Mouse (Mus musculus) kidney, adult 2 months (tissue): ENCODE data around the gene Stam2. TPM values are rescaled to one million over a fixed set of nuclear protein-coding genes. Genes with fewer than 3 reads are reported as not detected.

Experiments used
- DNase-seq: peaks from one replicate; pipeline ENCODE4 v3.0.0; 2021
- H3K27ac ChIP-seq: fragments of 200-500 bp; 2 replicates; pipeline ENCODE4 v1.5.1; 2012; ENCODE audit warnings: low read depth, low read length, control low read depth, inconsistent platforms; ENCODE audit not compliant: insufficient read depth
- H3K27me3 ChIP-seq: fragments of 200-500 bp; replicated peaks from 2 replicates; pipeline ENCODE4 v1.6.1; 2012; ENCODE audit warnings: mild to moderate bottlenecking, moderate library complexity, low read length, inconsistent platforms; ENCODE audit not compliant: control insufficient read depth, insufficient read depth
- H3K36me3 ChIP-seq: fragments of 200-500 bp; 2 replicates; pipeline ENCODE4 v1.6.1; 2012; ENCODE audit warnings: mild to moderate bottlenecking, moderate library complexity, low read length, inconsistent platforms; ENCODE audit not compliant: control insufficient read depth, insufficient read depth
- H3K4me1 ChIP-seq: fragments of 200-500 bp; 2 replicates; pipeline ENCODE4 v1.6.1; 2011; ENCODE audit warnings: low read length; ENCODE audit not compliant: control insufficient read depth, insufficient read depth
- H3K4me3 ChIP-seq: fragments of 200-500 bp; 2 replicates; pipeline ENCODE4 v1.5.1; 2011; ENCODE audit warnings: mild to moderate bottlenecking, low read depth, low read length, control low read depth; ENCODE audit not compliant: insufficient read depth
- CTCF ChIP-seq: fragments of 200-500 bp; conservative IDR thresholded peaks from 2 replicates; pipeline ENCODE4 v1.5.1; 2011; ENCODE audit warnings: low read depth, mild to moderate bottlenecking, control low read depth, low read length, moderate library complexity, mixed read lengths; ENCODE audit not compliant: insufficient read depth, insufficient read length
- POLR2A ChIP-seq: fragments of 200-500 bp; IDR thresholded peaks from one replicate; pipeline ENCODE4 v1.6.1; 2011; ENCODE audit warnings: low read depth, low read length, control low read depth
- WGBS: fragments of 180-500 bp; shearing (Covaris S2); methylation state at CpG from one replicate; pipeline ENCODE4 v1.1.7; 2018; 5-methylcytosine and 5-hydroxymethylcytosine counted together
- polyA plus RNA-seq: library from polyadenylated mRNA; depleted of rRNA; stranded (reverse); fragments of >200 nt; gene quantifications from 2 replicates; pipeline ENCODE4 v1.2.3, GENCODE M21; 2012

Stam2 gene
- polyA plus RNA-seq, 1 experiment = 8.6 TPM

- TF ChIP-seq POLR2A (no peak), CTCF (no peak)
Observed at GRCm38 (mm10) chr2:52720231-52721025, 21.7 kb downstream of the Stam2 start.

GRCm38 (mm10) chr2:52717076-52717475 is 25.0 kb downstream of the Stam2 start:
- TF ChIP-seq CTCF (no peak), POLR2A (no peak)
- 84% methylated on average over 5 of the region's 5 CpGs for WGBS
- Histone ChIP-seq H3K4me3 (no peak overlapping the region), H3K36me3 (peaks cover 5% of the 10 kb centered on the region), H3K4me1 (no peaks in the 10 kb centered on the region), H3K27ac (no peak overlapping the region), H3K27me3 (no peaks in the 10 kb centered on the region)
- no peak for DNase-seq

More at GRCm38 (mm10) chr2:52720231-52721025, 21.7 kb downstream of the Stam2 start:
- Histone ChIP-seq H3K27ac (no peak overlapping the region), H3K4me3 (no peak overlapping the region), H3K27me3 (no peaks in the 10 kb centered on the region), H3K4me1 (no peaks in the 10 kb centered on the region; the same call in 1 of the 2 replicates), H3K36me3 (peaks cover 2% of the 10 kb centered on the region; the same call in 1 of the 2 replicates)
- no peak for DNase-seq
- 62% methylated on average over 13 of the region's 13 CpGs for WGBS

- WGBS = 93% methylated on average over 6 of the region's 6 CpGs
- DNase-seq = no peak
- no peaks in the 10 kb centered on the region for H3K4me1 ChIP-seq
Observed at GRCm38 (mm10) chr2:52715538-52715937, 26.5 kb downstream of the Stam2 start.

GRCm38 (mm10) chr2:52714111-52714510 is 28.0 kb downstream of the Stam2 start:
- WGBS = 79% methylated on average over 4 of the region's 4 CpGs
- no peak for TF ChIP-seq POLR2A
- Histone ChIP-seq H3K36me3 (peaks cover 5% of the 10 kb centered on the region), H3K4me3 (no peak overlapping the region), H3K4me1 (no peaks in the 10 kb centered on the region), H3K27me3 (no peaks in the 10 kb centered on the region), H3K27ac (no peak overlapping the region)
- DNase-seq = peak; percentile 63

More at GRCm38 (mm10) chr2:52715538-52715937, 26.5 kb downstream of the Stam2 start:
- H3K36me3 ChIP-seq = peaks cover 5% of the 10 kb centered on the region
- H3K27ac ChIP-seq = no peak overlapping the region
- H3K4me3 ChIP-seq = no peak overlapping the region
- H3K27me3 ChIP-seq = no peaks in the 10 kb centered on the region
- TF ChIP-seq CTCF (no peak), POLR2A (no peak)

- Histone ChIP-seq H3K27ac (no peak overlapping the region), H3K4me3 (no peak overlapping the region), H3K4me1 (no peaks in the 10 kb centered on the region), H3K27me3 (no peaks in the 10 kb centered on the region), H3K36me3 (peaks cover 5% of the 10 kb centered on the region)
- no peak for DNase-seq
- TF ChIP-seq CTCF (no peak), POLR2A (no peak)
- WGBS = 80% methylated on average over 2 of the region's 2 CpGs
Observed at GRCm38 (mm10) chr2:52710804-52711203, 31.3 kb downstream of the Stam2 start.

GRCm38 (mm10) chr2:52709417-52709816 is 32.7 kb downstream of the Stam2 start:
- Histone ChIP-seq H3K27me3 (no peaks in the 10 kb centered on the region), H3K27ac (no peak overlapping the region), H3K4me1 (no peaks in the 10 kb centered on the region), H3K36me3 (peaks cover 3% of the 10 kb centered on the region), H3K4me3 (no peak overlapping the region)
- DNase-seq = no peak
- no peak for TF ChIP-seq CTCF
- no peak for TF ChIP-seq POLR2A
- 94% methylated on average over 5 of the region's 5 CpGs for WGBS

GRCm38 (mm10) chr2:52701368-52702036 is 40.6 kb downstream of the Stam2 start:
- no peaks in the 10 kb centered on the region for H3K27me3 ChIP-seq
- no peaks in the 10 kb centered on the region for H3K4me1 ChIP-seq
- TF ChIP-seq CTCF = no peak
- H3K4me3 ChIP-seq = no peak overlapping the region
- no peak overlapping the region for H3K27ac ChIP-seq
- DNase-seq = no peak
- peaks cover 2% of the 10 kb centered on the region for H3K36me3 ChIP-seq
- WGBS = 93% methylated on average over 11 of the region's 11 CpGs

GRCm38 (mm10) chr2:52700352-52700751 is 41.7 kb downstream of the Stam2 start:
- no peak for DNase-seq
- no peaks in the 10 kb centered on the region for H3K4me1 ChIP-seq
- no peaks in the 10 kb centered on the region for H3K27me3 ChIP-seq
- H3K27ac ChIP-seq = no peak overlapping the region
- H3K36me3 ChIP-seq = no peaks in the 10 kb centered on the region; the same call in 1 of the 2 replicates
- H3K4me3 ChIP-seq = no peak overlapping the region
- TF ChIP-seq POLR2A = no peak
- no peak for TF ChIP-seq CTCF
- WGBS = 60% methylated on average over 5 of the region's 5 CpGs
